Mouse (Mus musculus): ENCODE data around the gene Nxpe2.
A peak's percentile ranks its signal among the peaks of the same experiment; 100 is the strongest.

- TF ChIP-seq CTCF (conservative IDR thresholded peaks at IDR 0.05; ENCODE audit: insufficient read depth, insufficient read length, low read depth, low read length) (peak; percentile 98), POLR2A (IDR thresholded peaks at IDR 0.05; ENCODE audit: low read depth, low read length) (no peak)
These were observed 1.5 kb upstream of the Nxpe2 start for GRCm38 (mm10) chr9:48354793-48355192.
